Mouse (Mus musculus): ENCODE data around the gene Tet3. TPM values are rescaled to one million over a fixed set of nuclear protein-coding genes. Genes with fewer than 3 reads are reported as not detected.

Gene Tet3
- total RNA-seq, 2 experiments from 2014 or later, result 32.6 to 40.8 TPM

DNA sequence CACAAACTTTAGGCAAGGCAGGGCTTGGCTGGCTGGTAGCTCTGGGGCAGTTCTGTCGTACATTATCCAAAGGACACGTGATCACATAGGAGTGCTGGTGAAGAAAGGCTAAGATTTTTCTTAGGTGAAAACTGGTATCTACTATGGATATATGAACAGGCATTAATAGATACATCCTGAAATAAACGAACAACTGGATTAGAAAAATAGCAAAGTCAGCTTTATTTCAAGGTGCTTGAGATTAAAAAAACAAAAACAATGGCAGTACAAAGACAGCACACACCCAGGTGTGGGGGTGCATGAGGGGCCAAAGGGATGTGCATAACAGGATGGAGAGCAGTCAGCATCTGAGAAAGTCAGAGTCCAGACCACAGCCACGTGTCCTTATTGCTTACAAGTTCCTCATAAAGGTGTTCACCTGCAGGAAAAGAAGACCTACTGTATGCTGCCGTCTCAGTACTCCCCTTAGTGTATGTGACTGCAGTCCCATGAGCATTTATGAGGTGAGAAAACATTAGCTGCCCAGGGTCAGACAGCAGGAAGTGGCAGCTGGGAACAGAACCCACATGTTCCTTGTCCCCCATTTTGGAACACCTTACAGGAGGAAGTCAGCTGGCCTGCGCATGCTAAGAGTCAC, 21.3 kb upstream of the Tet3 start:
- intact Hi-C loops (cut with DNase I), result no loop called here
- DNase-seq (ENCODE audit: low spot score), result no peak

GRCm38 (mm10) chr6:83479193-83479592, 20.3 kb upstream of the Tet3 start:
- no peak for DNase-seq (ENCODE audit: low spot score)
- intact Hi-C loops (cut with DNase I), result no loop called here

DNA sequence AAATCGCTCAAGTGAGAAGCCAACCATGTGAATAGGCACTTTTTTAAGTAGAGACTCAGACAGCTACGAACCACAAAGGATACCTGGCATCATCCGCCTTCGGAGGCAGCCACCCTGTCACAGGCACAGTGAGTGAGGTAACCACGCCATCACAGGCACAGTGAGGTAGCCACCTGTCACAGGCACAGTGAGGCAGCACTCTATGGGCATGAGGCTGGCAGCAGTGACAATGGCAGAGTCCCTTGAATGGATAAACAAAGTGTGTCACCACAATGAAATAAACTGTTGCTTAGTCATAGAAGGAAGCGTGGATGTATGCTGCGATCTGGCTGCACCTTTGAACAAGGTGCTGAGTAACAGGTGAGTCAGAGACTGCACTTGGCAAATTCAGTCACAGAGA, 19.7 kb upstream of the Tet3 start:
- intact Hi-C loops (cut with DNase I), result no loop called here
- no peak for DNase-seq (ENCODE audit: low spot score)

GRCm38 (mm10) chr6:83478217-83478616, 19.3 kb upstream of the Tet3 start:
- no peak for DNase-seq (ENCODE audit: low spot score)
- intact Hi-C loops (cut with DNase I), result no loop called here

GRCm38 (mm10) chr6:83475431-83475830, 16.5 kb upstream of the Tet3 start:
- DNase-seq (ENCODE audit: low spot score), result no peak

GRCm38 (mm10) chr6:83473240-83473639, 14.4 kb upstream of the Tet3 start:
- intact Hi-C loops (cut with DNase I), result no loop called here
- no peak for DNase-seq (ENCODE audit: low spot score)

More at GRCm38 (mm10) chr6:83475431-83475830, 16.5 kb upstream of the Tet3 start:
- intact Hi-C loops (cut with DNase I), result no loop called here

DNA sequence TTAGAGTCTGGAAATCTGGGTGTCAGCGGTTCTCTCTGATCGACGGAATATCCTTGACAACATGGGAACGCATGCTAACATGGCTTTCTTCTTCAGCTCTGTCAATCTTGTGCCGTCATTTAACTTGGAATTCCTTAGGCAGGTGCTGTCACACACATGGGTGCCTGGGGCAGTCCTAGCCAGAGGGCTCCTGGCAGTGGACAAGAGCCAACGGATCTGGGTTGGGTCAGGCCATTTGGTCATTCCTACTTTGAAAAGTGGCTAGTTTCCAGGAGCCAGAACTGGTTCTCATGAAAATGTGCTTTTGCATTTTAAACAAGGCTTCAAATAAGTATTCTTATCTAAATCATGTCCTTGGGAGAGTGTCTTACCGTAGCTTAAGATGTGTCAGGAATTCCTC, 12.9 kb upstream of the Tet3 start:
- intact Hi-C loops (cut with DNase I), result no loop called here
- no peak for DNase-seq (ENCODE audit: low spot score)

- intact Hi-C loops (cut with DNase I), result no loop called here
- no peak for DNase-seq (ENCODE audit: low spot score)
Observed at GRCm38 (mm10) chr6:83464011-83464410, 5.1 kb upstream of the Tet3 start.

- intact Hi-C loops (cut with DNase I), result loop anchor here (5.0 kb wide), 3 partner anchors 45 to 75 kb away; partner anchors contain the start of gene Dguok
Observed at GRCm38 (mm10) chr6:83456984-83457810, 1.7 kb downstream of the Tet3 start.

GRCm38 (mm10) chr6:83456131-83456983, 2.5 kb downstream of the Tet3 start:
- peak; percentile 75 for DNase-seq (ENCODE audit: low spot score)
- intact Hi-C loops (cut with DNase I), result loop anchor here (5.0 kb wide), 3 partner anchors 44 to 74 kb away; partner anchors contain the start of gene Dguok

More at GRCm38 (mm10) chr6:83456984-83457810, 1.7 kb downstream of the Tet3 start:
- no peak for DNase-seq (ENCODE audit: low spot score)

DNA sequence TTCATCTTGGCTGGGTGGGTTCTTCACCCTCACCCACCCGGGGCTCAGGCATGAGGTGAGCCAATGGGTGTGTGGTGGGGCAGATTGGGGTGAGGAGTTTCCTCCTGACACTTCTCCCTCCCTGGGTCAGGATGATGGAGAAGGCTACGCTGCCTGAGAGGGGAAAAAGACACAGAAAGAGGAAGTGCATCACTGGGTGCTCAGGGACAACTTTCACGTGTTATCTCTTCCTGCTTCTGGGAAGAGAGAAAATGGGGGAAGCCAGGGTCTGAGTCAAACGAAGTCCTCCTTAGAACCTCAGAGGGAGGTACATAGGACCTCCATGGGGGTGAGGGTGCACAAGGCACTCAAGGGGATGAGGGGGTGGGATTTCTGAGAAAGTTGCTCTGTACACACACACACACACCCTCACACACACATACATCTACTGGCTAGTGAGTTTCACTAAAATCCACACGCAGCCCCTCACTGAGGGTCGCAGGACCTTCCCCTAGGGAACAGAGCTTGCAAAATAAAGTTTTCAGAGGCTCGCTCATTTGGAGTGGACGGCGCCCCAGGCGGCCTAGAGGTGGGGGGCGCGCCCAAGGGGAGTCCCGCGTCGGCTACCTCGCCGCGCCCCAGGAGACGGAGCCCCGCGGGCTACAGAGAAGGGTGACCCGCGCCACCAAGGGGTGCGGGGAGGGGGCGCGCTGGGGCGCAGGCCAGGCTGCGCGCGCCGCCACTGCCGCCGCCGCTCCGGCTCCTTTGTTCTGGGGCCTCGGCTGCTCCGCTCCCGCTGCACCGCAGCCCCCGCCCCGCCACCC, 3.4 kb downstream of the Tet3 start:
- DNase-seq (ENCODE audit: low spot score), result no peak
- intact Hi-C loops (cut with DNase I), result loop anchor here (5.0 kb wide), 3 partner anchors 43 to 73 kb away; partner anchors contain the start of gene Dguok

DNA sequence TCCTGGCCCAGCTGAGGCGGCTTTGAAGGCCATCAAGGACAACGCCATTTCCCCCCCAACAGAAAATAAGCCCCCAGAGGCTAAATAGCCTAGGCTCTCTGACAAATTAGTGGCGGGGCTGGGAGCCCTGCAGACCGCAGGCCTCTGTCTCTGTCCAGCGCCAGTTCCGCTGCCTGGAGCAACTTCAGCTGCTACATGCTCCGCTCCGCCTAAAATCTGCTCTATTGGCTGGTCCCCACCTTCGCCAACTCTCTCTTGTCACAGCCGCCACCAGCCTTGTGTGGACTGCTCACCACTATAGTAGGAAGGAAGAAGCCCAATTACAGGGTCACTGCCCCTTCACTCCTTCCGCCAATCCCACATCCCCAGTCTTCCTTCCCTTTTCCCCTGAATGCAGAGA, 5.2 kb downstream of the Tet3 start:
- intact Hi-C loops (cut with DNase I), result no loop called here
- DNase-seq (ENCODE audit: low spot score), result no peak

GRCm38 (mm10) chr6:83450451-83451303, 8.2 kb downstream of the Tet3 start:
- intact Hi-C loops (cut with DNase I), result no loop called here
- no peak for DNase-seq (ENCODE audit: low spot score)

DNA sequence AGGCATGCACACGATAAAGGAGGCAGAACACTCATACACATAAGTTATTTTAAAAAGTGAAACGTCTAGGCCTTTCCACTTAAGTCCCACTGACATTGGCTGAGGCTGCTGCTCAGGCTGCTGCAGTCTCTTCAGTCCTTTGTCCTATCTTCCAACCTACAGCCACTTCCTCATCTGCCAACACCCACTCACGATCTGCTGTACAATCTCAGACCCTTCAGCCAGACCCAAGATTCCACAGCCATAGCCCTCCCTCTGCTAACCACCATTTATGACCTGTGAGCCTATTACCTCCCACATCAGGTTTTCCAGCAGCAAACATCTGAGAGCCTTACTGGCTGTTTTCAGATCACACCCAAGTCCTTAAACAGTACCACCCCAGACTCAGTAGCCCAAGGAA, 9.4 kb downstream of the Tet3 start:
- DNase-seq (ENCODE audit: low spot score), result no peak
- intact Hi-C loops (cut with DNase I), result no loop called here

- DNase-seq (ENCODE audit: low spot score), result no peak
- intact Hi-C loops (cut with DNase I), result no loop called here
Observed at GRCm38 (mm10) chr6:83448911-83449310, 10.0 kb downstream of the Tet3 start.

DNA sequence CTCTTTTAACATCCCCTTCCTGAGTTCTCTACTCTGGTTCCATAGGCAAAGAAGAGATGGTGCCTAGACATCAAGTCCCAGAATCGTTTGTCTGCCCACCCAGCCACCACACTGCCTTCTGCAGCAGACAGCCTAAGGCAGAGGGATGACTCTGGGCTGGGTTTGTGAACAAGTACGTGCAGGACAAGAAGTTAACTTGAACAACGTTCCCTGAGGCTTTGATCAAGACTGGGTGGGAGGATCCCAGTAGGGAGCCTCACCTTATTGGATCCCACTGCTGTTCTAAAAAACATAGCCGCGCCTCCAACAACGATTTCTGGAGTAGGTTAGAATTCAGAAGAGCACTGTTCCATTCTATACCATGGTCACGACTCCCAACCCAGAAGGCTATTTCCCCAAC, 11.9 kb downstream of the Tet3 start:
- DNase-seq (ENCODE audit: low spot score), result no peak
- intact Hi-C loops (cut with DNase I), result no loop called here

GRCm38 (mm10) chr6:83445796-83446195, 13.1 kb downstream of the Tet3 start:
- intact Hi-C loops (cut with DNase I), result no loop called here
- no peak for DNase-seq (ENCODE audit: low spot score)

DNA sequence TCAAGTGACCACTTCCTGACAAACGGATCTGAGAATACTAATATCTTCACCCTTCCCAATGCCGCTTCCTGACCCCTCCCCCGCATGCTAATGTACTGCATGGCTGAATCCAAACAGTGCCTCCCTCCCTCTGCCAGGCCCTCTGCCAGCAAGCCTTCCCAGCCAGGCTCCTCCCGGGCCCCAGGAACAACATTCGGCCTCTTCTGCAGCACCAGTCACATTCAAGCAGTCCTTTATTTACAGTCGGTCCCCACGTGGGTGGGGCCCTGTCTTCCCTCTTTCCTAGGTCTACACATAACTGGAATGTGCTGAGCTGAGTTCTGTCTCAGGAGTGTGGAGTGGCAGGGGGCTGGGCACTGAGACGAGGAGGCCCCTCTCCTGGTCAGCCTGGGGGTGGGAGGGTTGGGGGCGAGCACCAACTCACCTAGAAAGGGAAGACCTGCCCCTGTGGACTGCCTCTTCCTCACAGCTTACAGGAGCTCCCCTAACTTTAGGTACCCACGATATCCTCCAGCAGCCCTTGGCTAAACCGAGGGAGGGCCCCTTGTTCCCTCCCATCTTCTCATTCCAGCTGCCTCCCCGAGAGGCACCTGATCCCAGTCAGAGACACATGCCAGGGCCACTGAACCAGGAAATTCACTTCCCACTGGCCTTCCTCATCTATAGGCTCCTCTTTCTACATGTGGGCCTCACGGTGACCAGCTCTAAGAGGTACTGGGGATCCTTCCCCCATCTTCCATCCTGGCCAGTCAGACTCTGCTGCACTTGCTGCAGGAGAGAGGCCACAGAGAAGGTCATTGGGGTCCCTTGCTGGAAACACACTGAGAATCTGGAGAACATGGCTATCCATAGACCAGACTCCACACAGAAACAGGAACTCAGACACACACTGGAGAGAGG, 15.2 kb downstream of the Tet3 start:
- intact Hi-C loops (cut with DNase I), result no loop called here
- peak; percentile 62 for DNase-seq (ENCODE audit: low spot score)

Data from heart, postnatal 25 days (tissue).